ENCODE assay signal across 26 mouse cellular contexts in genomic region chr13:10140573-10140972, GRCm38 (mm10).
DNase-seq lines count a peak whose midpoint lies in the region; ATAC-seq and TF ChIP-seq lines count a peak whose summit lies in the region.
"Had no signal": no experiment of that assay in that cellular context is flagged by ENCODE, and none has a peak within 500 bp of the region (broad histone marks: within the 10 kb centered on the region; RNA-seq: fewer than 3 reads in every experiment).

No protein-coding gene starts in this region.

- H3K4me3 ChIP-seq in forebrain, postnatal 0 days (ENCODE audit: low read depth, low read length): no peak overlapping the region
- no peak overlapping the region for H3K4me3 ChIP-seq in forebrain, embryonic 10.5 days
- H3K4me3 ChIP-seq: embryonic facial prominence, embryonic 10.5 days; embryonic facial prominence, embryonic 13.5 days; erythroblast, embryonic 14.5 days; forebrain, embryonic 15.5 days; heart, adult 2 months; heart, embryonic 10.5 days; heart, embryonic 13.5 days; hindbrain, embryonic 12.5 days; hindbrain, embryonic 15.5 days had no signal

- peak; percentile 25 to 36 for DNase-seq in cerebellum, postnatal 14 days
- no peak for DNase-seq in cerebellum, adult 11-12 months
- peak; percentile 18 for DNase-seq in forebrain, postnatal 0 days
- no peak for DNase-seq in forebrain, embryonic 10.5 days (ENCODE audit: extremely low spot score, low spot score)
- DNase-seq in layer of hippocampus, postnatal 14 days (ENCODE audit: low spot score in 2 of 2): peak; percentile 13 to 30
- no peak for DNase-seq in layer of hippocampus, adult 9-10 months (ENCODE audit: low spot score)
- DNase-seq in thymus, postnatal 25 days: no peak
- DNase-seq: adrenal gland, postnatal 10 days; adrenal gland, postnatal 36 days; B cell, adult 2 months; embryo, embryonic 11 days; gastrocnemius, postnatal 25 days; heart, adult 2 months; heart, postnatal 14 days had no signal

- H3K9ac ChIP-seq in forebrain, postnatal 0 days: no peak overlapping the region
- H3K9ac ChIP-seq: embryonic facial prominence, embryonic 13.5 days; forebrain, embryonic 15.5 days; heart, embryonic 13.5 days; hindbrain, embryonic 12.5 days; hindbrain, embryonic 15.5 days had no signal

- WGBS in forebrain, postnatal 0 days: 77% methylated on average over 4 of the region's 4 CpGs
- 85% methylated on average over 4 of the region's 4 CpGs for WGBS in forebrain, embryonic 10.5 days

- TF ChIP-seq CTCF in forebrain, postnatal 0 days (IDR thresholded peaks at IDR 0.05; ENCODE audit: low read depth): no peak

- no peak overlapping the region for H3K27ac ChIP-seq in forebrain, postnatal 0 days (ENCODE audit: low read depth, low read length)
- H3K27ac ChIP-seq in forebrain, embryonic 10.5 days: no peak overlapping the region
- H3K27ac ChIP-seq: embryonic facial prominence, embryonic 10.5 days; embryonic facial prominence, embryonic 13.5 days; forebrain, embryonic 15.5 days; heart, adult 2 months; heart, embryonic 10.5 days; heart, embryonic 13.5 days; hindbrain, embryonic 12.5 days; hindbrain, embryonic 15.5 days had no signal

- ATAC-seq in forebrain, postnatal 0 days: peak; percentile 78
- ATAC-seq: forebrain, embryonic 15.5 days; intestine, postnatal 0 days; Patski had no signal

- H3K9me3 ChIP-seq in forebrain, postnatal 0 days (ENCODE audit: low read length): no peaks in the 10 kb centered on the region
- H3K9me3 ChIP-seq in forebrain, embryonic 10.5 days: no peaks in the 10 kb centered on the region
- H3K9me3 ChIP-seq: embryonic facial prominence, embryonic 10.5 days; embryonic facial prominence, embryonic 13.5 days; forebrain, embryonic 15.5 days; G1E; heart, embryonic 10.5 days; heart, embryonic 13.5 days; hindbrain, embryonic 12.5 days; hindbrain, embryonic 15.5 days had no signal

- H3K4me1 ChIP-seq in forebrain, postnatal 0 days (ENCODE audit: insufficient read depth): no peaks in the 10 kb centered on the region
- H3K4me1 ChIP-seq in forebrain, embryonic 10.5 days: no peaks in the 10 kb centered on the region
- H3K4me1 ChIP-seq: embryonic facial prominence, embryonic 10.5 days; embryonic facial prominence, embryonic 13.5 days; forebrain, embryonic 15.5 days; heart, embryonic 10.5 days; heart, embryonic 13.5 days; hindbrain, embryonic 12.5 days; hindbrain, embryonic 15.5 days had no signal

- no peaks in the 10 kb centered on the region for H3K27me3 ChIP-seq in forebrain, postnatal 0 days (ENCODE audit: insufficient read depth, low read length)
- H3K27me3 ChIP-seq in forebrain, embryonic 10.5 days (ENCODE audit: poor library complexity, severe bottlenecking): no peaks in the 10 kb centered on the region
- H3K27me3 ChIP-seq: CH12.LX; embryonic facial prominence, embryonic 13.5 days; forebrain, embryonic 15.5 days; heart, embryonic 13.5 days; hindbrain, embryonic 12.5 days; hindbrain, embryonic 15.5 days had no signal

- no peak overlapping the region for H3K4me2 ChIP-seq in forebrain, postnatal 0 days (ENCODE audit: low read depth)
- H3K4me2 ChIP-seq: embryonic facial prominence, embryonic 13.5 days; forebrain, embryonic 15.5 days; heart, embryonic 13.5 days; hindbrain, embryonic 12.5 days; hindbrain, embryonic 15.5 days had no signal

- no peaks in the 10 kb centered on the region for H3K36me3 ChIP-seq in forebrain, postnatal 0 days (ENCODE audit: insufficient read depth)
- H3K36me3 ChIP-seq in forebrain, embryonic 10.5 days (replicated peaks): no peaks in the 10 kb centered on the region
- H3K36me3 ChIP-seq: embryonic facial prominence, embryonic 10.5 days; embryonic facial prominence, embryonic 13.5 days; forebrain, embryonic 15.5 days; G1E; heart, embryonic 10.5 days; heart, embryonic 13.5 days; hindbrain, embryonic 12.5 days; hindbrain, embryonic 15.5 days had no signal

Comparison
In these comparisons a context has a peak if more than half of its experiments do, and no peak if none do; other contexts are left out.
1. DNase-seq: peak in cerebellum, postnatal 14 days (2 of 2), forebrain, postnatal 0 days (single experiment) and layer of hippocampus, postnatal 14 days (2 of 2); none in cerebellum, adult 11-12 months (single experiment), forebrain, embryonic 10.5 days (single experiment), layer of hippocampus, adult 9-10 months (single experiment) and thymus, postnatal 25 days (single experiment).